Mouse (Mus musculus) intestine, embryonic 16.5 days (tissue): ENCODE data around the gene Sart1. TPM values are rescaled to one million over a fixed set of nuclear protein-coding genes. Genes with fewer than 3 reads are reported as not detected.
"Not testable (repeated sequence)": the region's sequence is repeated elsewhere in the genome, so short reads cannot be mapped to it uniquely, and the experiment has no call there.

Experiments used
- ATAC-seq: fragments of 200-750 bp; cut with Nextera tagmentation; 2 replicates; pipeline ENCODE4 v1.8.0; 2017; ENCODE audit warnings: moderate TSS enrichment, moderate library complexity
- H3K27ac ChIP-seq: fragments of 300-500 bp; sonication (generic); 2 replicates; pipeline ENCODE4 v1.5.1; 2014; ENCODE audit warnings: mild to moderate bottlenecking, low read length
- H3K27me3 ChIP-seq: fragments of 300-500 bp; sonication (generic); replicated peaks from 2 replicates; pipeline ENCODE4 v1.6.1; 2014; ENCODE audit warnings: low read length, control low read depth, mixed read lengths; ENCODE audit not compliant: control insufficient read depth, insufficient read depth
- H3K36me3 ChIP-seq: fragments of 300-500 bp; sonication (generic); 2 replicates; pipeline ENCODE4 v1.6.1; 2014; ENCODE audit warnings: low read length, control low read depth; ENCODE audit not compliant: control insufficient read depth, insufficient read depth
- H3K4me1 ChIP-seq: fragments of 300-500 bp; sonication (generic); 2 replicates; pipeline ENCODE4 v1.6.1; 2014; ENCODE audit warnings: low read length, control low read depth, mixed read lengths; ENCODE audit not compliant: control insufficient read depth, insufficient read depth
- H3K4me2 ChIP-seq: fragments of 300-500 bp; sonication (generic); 2 replicates; pipeline ENCODE4 v1.6.1; 2014; ENCODE audit warnings: low read depth, low read length, control low read depth
- H3K4me3 ChIP-seq: fragments of 300-500 bp; sonication (generic); 2 replicates; pipeline ENCODE4 v1.5.1; 2014; ENCODE audit warnings: mild to moderate bottlenecking, low read length
- H3K9ac ChIP-seq: fragments of 300-500 bp; sonication (generic); 2 replicates; pipeline ENCODE4 v1.6.1; 2014; ENCODE audit warnings: low read depth, low read length
- H3K9me3 ChIP-seq: fragments of 300-500 bp; sonication (generic); 2 replicates; pipeline ENCODE4 v1.6.1; 2016; ENCODE audit warnings: low read length, control low read depth; ENCODE audit not compliant: control insufficient read depth
- WGBS: fragments of 180-500 bp; shearing (Covaris S2); extraction: QIAGEN DNeasy Blood & Tissue Kit; methylation state at CpG from one replicate; pipeline ENCODE4 v1.1.7; 2014; 5-methylcytosine and 5-hydroxymethylcytosine counted together
- polyA plus RNA-seq: library from polyadenylated mRNA; unstranded; fragments of >200 nt; fragmentation: Nextera tagmentation; extraction: Ambion mirVana; gene quantifications from 2 replicates; pipeline ENCODE4 v1.2.1, GENCODE M21; 2015

Gene Sart1
- polyA plus RNA-seq, 1 experiment from 2014 or later = 60.2 TPM

GRCm38 (mm10) chr19:5406531-5407126 is 18.1 kb upstream of the Sart1 start:
- H3K27me3 ChIP-seq, H3K4me1 ChIP-seq, H3K36me3 ChIP-seq, H3K9me3 ChIP-seq: not testable (repeated sequence)
- H3K4me2 ChIP-seq = peak overlapping the region; percentile 63
- H3K27ac ChIP-seq = peak overlapping the region; percentile 86
- peak; percentile 90 for ATAC-seq
- WGBS = 11% methylated on average over 21 of the region's 25 CpGs
- H3K9ac ChIP-seq = peak overlapping the region; percentile 74
- H3K4me3 ChIP-seq = peak overlapping the region; percentile 62

GRCm38 (mm10) chr19:5405924-5406323 is 17.4 kb upstream of the Sart1 start:
- Histone ChIP-seq H3K9ac (peak overlapping the region; percentile 53; the same call in 1 of the 2 replicates), H3K4me2 (peak overlapping the region; percentile 40), H3K36me3 (no peaks in the 10 kb centered on the region), H3K27me3 (no peaks in the 10 kb centered on the region), H3K27ac (no peak overlapping the region), H3K9me3 (no peaks in the 10 kb centered on the region), H3K4me1 (peaks cover 3% of the 10 kb centered on the region; the same call in 1 of the 2 replicates), H3K4me3 (peak overlapping the region; percentile 35)
- no peak for ATAC-seq
- 13% methylated on average over 7 of the region's 7 CpGs for WGBS

DNA sequence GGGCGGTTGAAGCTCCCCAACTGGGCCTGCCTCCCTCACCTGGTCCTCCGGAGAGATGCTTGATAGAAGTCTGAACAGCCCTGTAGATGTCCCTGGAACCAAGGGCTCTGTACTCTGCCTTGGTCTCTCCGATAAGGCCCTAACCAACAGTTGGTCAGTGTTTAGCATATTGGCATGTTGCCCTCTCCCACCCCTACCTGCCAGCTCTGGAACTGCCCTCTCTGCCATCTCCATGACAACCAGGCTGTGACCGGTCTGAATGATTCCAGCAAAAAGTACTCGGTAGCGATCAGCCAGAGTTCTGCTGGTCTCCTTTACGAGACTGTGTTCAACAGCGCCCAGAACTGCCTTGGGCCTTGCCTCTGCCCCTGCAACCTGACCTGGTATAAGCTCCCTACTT is 13.8 kb upstream of the Sart1 start, which contains the start of gene Tsga10ip:
TSS of gene Tsga10ip (minus strand) at position 234 of the 400 bp plus-strand sequence.
- H3K9ac ChIP-seq = no peak within 1 kb of the TSS
- no peaks in the 10 kb centered on the region for H3K27me3 ChIP-seq
- H3K4me1 ChIP-seq = no peaks in the 10 kb centered on the region; the same call in 1 of the 2 replicates
- H3K27ac ChIP-seq = no peak within 1 kb of the TSS
- no peak within 1 kb of the TSS for H3K4me2 ChIP-seq
- no peaks in the 10 kb centered on the region for H3K36me3 ChIP-seq
- no peak within 1 kb of the TSS for H3K4me3 ChIP-seq
- ATAC-seq = no peak
- WGBS = 73% methylated on average over 8 of the region's 8 CpGs
- no peaks in the 10 kb centered on the region for H3K9me3 ChIP-seq

- H3K27me3 ChIP-seq, H3K4me1 ChIP-seq, H3K9me3 ChIP-seq, H3K27ac ChIP-seq, H3K4me2 ChIP-seq, ATAC-seq, H3K4me3 ChIP-seq, H3K9ac ChIP-seq, H3K36me3 ChIP-seq: not testable (repeated sequence)
- WGBS = 76% methylated on average over 4 of the region's 4 CpGs
Observed at GRCm38 (mm10) chr19:5401073-5401472, 12.6 kb upstream of the Sart1 start.

- Histone ChIP-seq H3K27ac (no peak overlapping the region), H3K4me3 (no peak overlapping the region), H3K4me2 (no peak overlapping the region), H3K36me3 (no peaks in the 10 kb centered on the region), H3K27me3 (no peaks in the 10 kb centered on the region), H3K4me1 (peaks cover 3% of the 10 kb centered on the region; the same call in 1 of the 2 replicates), H3K9me3 (no peaks in the 10 kb centered on the region), H3K9ac (no peak overlapping the region)
- ATAC-seq = no peak
- 68% methylated on average over 4 of the region's 4 CpGs for WGBS
Observed at GRCm38 (mm10) chr19:5395371-5395770, 6.9 kb upstream of the Sart1 start.

GRCm38 (mm10) chr19:5394168-5394567 is 5.7 kb upstream of the Sart1 start:
- 47% methylated on average over 10 of the region's 10 CpGs for WGBS
- Histone ChIP-seq H3K27me3 (no peaks in the 10 kb centered on the region), H3K9me3 (no peaks in the 10 kb centered on the region), H3K27ac (0 out of 2 replicates have a peak overlapping the region, but pooled peaks have one; percentile 4), H3K4me1 (peaks cover 8% of the 10 kb centered on the region), H3K4me3 (no peak overlapping the region), H3K9ac (peak overlapping the region; percentile 32; the same call in 1 of the 2 replicates), H3K4me2 (no peak overlapping the region), H3K36me3 (no peaks in the 10 kb centered on the region)
- peak; percentile 23; the same call in 1 of the 2 replicates for ATAC-seq

- 0 out of 2 replicates have a peak overlapping the region, but pooled peaks have one; percentile 33 for H3K9ac ChIP-seq
- no peak overlapping the region for H3K27ac ChIP-seq
- H3K27me3 ChIP-seq = no peaks in the 10 kb centered on the region
- no peak overlapping the region for H3K4me3 ChIP-seq
- H3K36me3 ChIP-seq = no peaks in the 10 kb centered on the region
- no peak overlapping the region for H3K4me2 ChIP-seq
- WGBS = 53% methylated on average over 4 of the region's 4 CpGs
- peaks cover 8% of the 10 kb centered on the region for H3K4me1 ChIP-seq
- ATAC-seq = no peak
- H3K9me3 ChIP-seq = no peaks in the 10 kb centered on the region
Observed at GRCm38 (mm10) chr19:5392892-5393291, 4.4 kb upstream of the Sart1 start.

DNA sequence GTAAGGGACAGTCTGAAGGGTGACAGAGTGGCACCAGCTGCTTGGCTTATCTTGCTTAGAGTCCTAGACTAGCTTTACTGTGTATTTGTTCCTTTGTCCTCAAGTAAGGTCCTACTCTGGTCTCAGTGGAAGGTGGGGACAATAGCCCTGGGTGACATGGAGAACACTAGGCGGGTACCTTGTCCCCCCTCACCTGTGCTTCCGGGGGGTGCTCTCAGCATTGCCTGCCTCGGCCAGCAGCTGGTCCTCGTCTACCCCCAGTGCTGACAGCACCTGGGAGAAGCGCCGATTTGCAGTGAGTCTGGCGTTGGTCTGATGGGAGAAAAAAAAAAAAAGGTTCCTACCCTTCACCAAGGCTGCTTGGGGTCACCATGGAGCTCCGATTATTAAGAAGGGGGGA is 1.9 kb upstream of the Sart1 start:
- no peak for ATAC-seq
- Histone ChIP-seq H3K27ac (peak overlapping the region; percentile 85), H3K4me1 (peaks cover 23% of the 10 kb centered on the region), H3K9me3 (no peaks in the 10 kb centered on the region), H3K4me2 (peak overlapping the region; percentile 72; the same call in 1 of the 2 replicates), H3K27me3 (no peaks in the 10 kb centered on the region), H3K4me3 (peak overlapping the region; percentile 98), H3K9ac (peak overlapping the region; percentile 77; the same call in 1 of the 2 replicates), H3K36me3 (no peaks in the 10 kb centered on the region)
- 65% methylated on average over 8 of the region's 8 CpGs for WGBS

GRCm38 (mm10) chr19:5389647-5390046 is 1.1 kb upstream of the Sart1 start:
- 0 out of 2 replicates have a peak, but pooled peaks cover under 1% of the 10 kb centered on the region for H3K36me3 ChIP-seq
- H3K9ac ChIP-seq = peak overlapping the region; percentile 77
- peak overlapping the region; percentile 98 for H3K4me3 ChIP-seq
- peak; percentile 34; the same call in 1 of the 2 replicates for ATAC-seq
- H3K4me1 ChIP-seq = peaks cover 23% of the 10 kb centered on the region
- 13% methylated on average over 12 of the region's 12 CpGs for whole genome bisulfite sequencing
- no peaks in the 10 kb centered on the region for H3K27me3 ChIP-seq
- H3K4me2 ChIP-seq = peak overlapping the region; percentile 72
- H3K27ac ChIP-seq = peak overlapping the region; percentile 85
- no peaks in the 10 kb centered on the region for H3K9me3 ChIP-seq
